Mouse (Mus musculus) embryonic fibroblast, embryonic 13.5 days (primary cell): ENCODE measurements around the gene Map4k4. TPM values are rescaled to one million over a fixed set of nuclear protein-coding genes. Genes with fewer than 3 reads are reported as not detected.

Source experiments
- H3K27ac ChIP-seq: 2 replicates; pipeline ENCODE4 v1.5.1; 2012; ENCODE audit warnings: low read length, control low read depth, inconsistent platforms; ENCODE audit not compliant: insufficient read depth
- H3K4me1 ChIP-seq: 2 replicates; pipeline ENCODE4 v1.6.1; 2011; ENCODE audit warnings: low read length; ENCODE audit not compliant: control insufficient read depth, insufficient read depth
- H3K4me3 ChIP-seq: 2 replicates; pipeline ENCODE4 v1.5.1; 2011; ENCODE audit warnings: mild to moderate bottlenecking, control low read depth, low read length; ENCODE audit not compliant: insufficient read depth
- CTCF ChIP-seq: IDR thresholded peaks from 2 replicates; pipeline ENCODE4 v1.5.1; 2011; ENCODE audit warnings: mild to moderate bottlenecking, control low read depth, low read length, moderate library complexity, borderline replicate concordance; ENCODE audit not compliant: insufficient read depth
- POLR2A ChIP-seq: IDR thresholded peaks from 2 replicates; pipeline ENCODE4 v1.6.1; 2011; ENCODE audit warnings: low read depth, mild to moderate bottlenecking, control low read depth, low read length, moderate library complexity
- polyA plus RNA-seq: library from polyadenylated mRNA; stranded (reverse); fragments of >200 nt; gene quantifications from 2 replicates; pipeline ENCODE4 v1.2.4, GENCODE M21; 2011; ENCODE audit warnings: low read depth; ENCODE audit not compliant: missing spikeins, insufficient read length

The Map4k4 gene
- polyA plus RNA-seq, 1 experiment, result 259 TPM

- Histone ChIP-seq H3K4me3 (no peak overlapping the region), H3K4me1 (peaks cover 8% of the 10 kb centered on the region), H3K27ac (no peak overlapping the region)
- no peak for TF ChIP-seq POLR2A
Observed at GRCm38 (mm10) chr1:39895097-39895496, 5.6 kb upstream of the Map4k4 start.

GRCm38 (mm10) chr1:39895506-39895905, 5.2 kb upstream of the Map4k4 start:
- H3K4me3 ChIP-seq, result no peak overlapping the region
- H3K4me1 ChIP-seq, result peaks cover 8% of the 10 kb centered on the region
- no peak overlapping the region for H3K27ac ChIP-seq
- TF ChIP-seq CTCF (no peak), POLR2A (no peak)

- Histone ChIP-seq H3K4me1 (peaks cover 8% of the 10 kb centered on the region), H3K27ac (no peak overlapping the region), H3K4me3 (no peak overlapping the region)
- TF ChIP-seq CTCF (no peak), POLR2A (no peak)
Observed at GRCm38 (mm10) chr1:39896581-39896980, 4.1 kb upstream of the Map4k4 start.

- no peak for TF ChIP-seq POLR2A
- TF ChIP-seq CTCF, result no peak
- Histone ChIP-seq H3K4me3 (no peak overlapping the region), H3K4me1 (peaks cover 8% of the 10 kb centered on the region), H3K27ac (no peak overlapping the region)
Observed at GRCm38 (mm10) chr1:39898686-39899085, 2.0 kb upstream of the Map4k4 start.

- H3K4me1 ChIP-seq, result peaks cover 8% of the 10 kb centered on the region
- TF ChIP-seq POLR2A (no peak; the same call in 1 of the 2 replicates), CTCF (no peak)
Observed at GRCm38 (mm10) chr1:39901063-39901811, 524 bp downstream of the Map4k4 start.

GRCm38 (mm10) chr1:39901851-39902703, 1.4 kb downstream of the Map4k4 start:
- peak overlapping the region; percentile 97 for H3K27ac ChIP-seq
- H3K4me1 ChIP-seq, result peaks cover 12% of the 10 kb centered on the region
- no peak for TF ChIP-seq POLR2A
- TF ChIP-seq CTCF, result no peak
- peak overlapping the region; percentile 80 for H3K4me3 ChIP-seq

More at GRCm38 (mm10) chr1:39901063-39901811, 524 bp downstream of the Map4k4 start:
- Histone ChIP-seq H3K4me3 (peak overlapping the region; percentile 80), H3K27ac (peak overlapping the region; percentile 97)

GRCm38 (mm10) chr1:39902704-39903151, 2.0 kb downstream of the Map4k4 start:
- peak overlapping the region; percentile 80 for H3K4me3 ChIP-seq
- H3K27ac ChIP-seq, result peak overlapping the region; percentile 97
- no peak for TF ChIP-seq CTCF
- no peak for TF ChIP-seq POLR2A
- peaks cover 13% of the 10 kb centered on the region for H3K4me1 ChIP-seq

GRCm38 (mm10) chr1:39904720-39905119, 4.0 kb downstream of the Map4k4 start:
- TF ChIP-seq CTCF (no peak), POLR2A (no peak)
- Histone ChIP-seq H3K27ac (no peak overlapping the region), H3K4me3 (no peak overlapping the region), H3K4me1 (peaks cover 15% of the 10 kb centered on the region)

GRCm38 (mm10) chr1:39906921-39907320, 6.2 kb downstream of the Map4k4 start:
- Histone ChIP-seq H3K27ac (peak overlapping the region; percentile 66), H3K4me3 (no peak overlapping the region), H3K4me1 (peaks cover 15% of the 10 kb centered on the region)
- TF ChIP-seq CTCF (no peak), POLR2A (no peak)

- Histone ChIP-seq H3K27ac (no peak overlapping the region), H3K4me3 (no peak overlapping the region), H3K4me1 (peaks cover 15% of the 10 kb centered on the region)
- TF ChIP-seq POLR2A (no peak), CTCF (no peak)
Observed at GRCm38 (mm10) chr1:39908976-39909375, 8.3 kb downstream of the Map4k4 start.
